Mouse (Mus musculus) heart, embryonic 12.5 days (tissue): ENCODE measurements at regions not wholly inside any gene's neighbourhood (a gene's known extent, or its start where the extent isn't known, plus 50 kb on each side); places are given as distances from the start of the nearest gene placed in this dataset.
"Not testable (repeated sequence)": the region's sequence is repeated elsewhere in the genome, so short reads cannot be mapped to it uniquely, and the experiment has no call there.

Source experiments
- ATAC-seq: fragments of 200-750 bp; cut with Nextera tagmentation; 2 replicates; pipeline ENCODE4 v1.8.0; 2017; ENCODE audit warnings: moderate TSS enrichment, moderate library complexity; ENCODE audit not compliant: insufficient number of reproducible peaks, low FRiP score
- H3K27ac ChIP-seq: fragments of 300-500 bp; sonication (generic); 2 replicates; pipeline ENCODE4 v1.5.1; 2016; ENCODE audit warnings: mild to moderate bottlenecking, moderate library complexity; ENCODE audit not compliant: poor library complexity, severe bottlenecking
- H3K27me3 ChIP-seq: fragments of 300-500 bp; sonication (generic); replicated peaks from 2 replicates; pipeline ENCODE4 v1.6.1; 2016; ENCODE audit warnings: mild to moderate bottlenecking, moderate library complexity
- H3K36me3 ChIP-seq: fragments of 300-500 bp; sonication (generic); 2 replicates; pipeline ENCODE4 v1.6.1; 2016; ENCODE audit warnings: mild to moderate bottlenecking, moderate library complexity
- H3K4me1 ChIP-seq: fragments of 300-500 bp; sonication (generic); replicated peaks from 2 replicates; pipeline ENCODE4 v1.6.1; 2016; ENCODE audit warnings: mild to moderate bottlenecking
- H3K4me2 ChIP-seq: fragments of 300-500 bp; sonication (generic); 2 replicates; pipeline ENCODE4 v1.6.1; 2016; ENCODE audit warnings: mild to moderate bottlenecking, moderate library complexity
- H3K4me3 ChIP-seq: fragments of 300-500 bp; sonication (generic); 2 replicates; pipeline ENCODE4 v1.5.1; 2016; ENCODE audit warnings: mild to moderate bottlenecking
- H3K9ac ChIP-seq: fragments of 300-500 bp; sonication (generic); 2 replicates; pipeline ENCODE4 v1.6.1; 2016; ENCODE audit warnings: mild to moderate bottlenecking, moderate library complexity
- H3K9me3 ChIP-seq: fragments of 300-500 bp; sonication (generic); replicated peaks from 2 replicates; pipeline ENCODE4 v1.6.1; 2016; ENCODE audit warnings: mild to moderate bottlenecking, moderate library complexity
- WGBS: fragments of 180-500 bp; shearing (Covaris S2); methylation state at CpG from one replicate; pipeline ENCODE4 v1.1.7; 2016; 5-methylcytosine and 5-hydroxymethylcytosine counted together

DNA sequence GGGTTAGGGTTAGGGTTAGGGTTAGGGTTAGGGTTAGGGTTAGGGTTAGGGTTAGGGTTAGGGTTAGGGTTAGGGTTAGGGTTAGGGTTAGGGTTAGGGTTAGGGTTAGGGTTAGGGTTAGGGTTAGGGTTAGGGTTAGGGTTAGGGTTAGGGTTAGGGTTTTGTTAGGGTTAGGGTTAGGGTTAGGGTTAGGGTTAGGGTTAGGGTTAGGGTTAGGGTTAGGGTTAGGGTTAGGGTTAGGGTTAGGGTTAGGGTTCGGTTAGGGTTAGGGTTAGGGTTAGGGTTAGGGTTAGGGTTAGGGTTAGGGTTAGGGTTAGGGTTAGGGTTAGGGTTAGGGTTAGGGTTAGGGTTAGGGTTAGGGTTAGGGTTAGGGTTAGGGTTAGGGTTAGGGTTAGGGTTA lies 124.7 kb upstream of the Fgf14 start:
- H3K27me3 ChIP-seq, H3K9me3 ChIP-seq, H3K4me2 ChIP-seq, H3K36me3 ChIP-seq, H3K4me3 ChIP-seq, H3K4me1 ChIP-seq, H3K9ac ChIP-seq, H3K27ac ChIP-seq, ATAC-seq: not testable (repeated sequence)
- WGBS, result 0% methylated on average over 1 of the region's 1 CpGs

DNA sequence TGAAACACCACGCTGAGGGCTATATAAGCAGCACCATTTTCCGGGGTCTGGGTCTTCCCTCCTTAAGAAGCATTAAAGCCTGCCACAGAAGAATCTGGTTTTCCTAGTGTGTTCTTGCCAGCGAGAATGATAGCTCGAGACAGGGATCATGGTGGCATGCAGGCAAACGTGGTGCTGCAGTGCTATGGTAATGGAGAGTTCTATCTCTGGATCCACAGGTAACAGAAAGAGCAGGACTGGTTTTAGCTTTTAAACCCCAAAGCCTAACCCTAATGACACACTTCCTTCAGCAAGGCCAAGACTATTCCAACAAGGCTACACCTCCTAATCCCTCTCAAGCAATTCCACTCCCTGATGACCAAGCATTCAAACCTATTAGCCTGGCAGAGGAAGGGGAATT lies 123.5 kb upstream of the Fgf14 start:
- Histone ChIP-seq H3K36me3 (no peaks in the 10 kb centered on the region), H3K4me3 (no peak overlapping the region), H3K4me1 (no peaks in the 10 kb centered on the region), H3K27ac (no peak overlapping the region), H3K9ac (no peak overlapping the region), H3K9me3 (0 out of 2 replicates have a peak, but pooled peaks cover 4% of the 10 kb centered on the region), H3K4me2 (no peak overlapping the region), H3K27me3 (no peaks in the 10 kb centered on the region)
- WGBS, result 85% methylated on average over 5 of the region's 5 CpGs
- ATAC-seq, result no peak

DNA sequence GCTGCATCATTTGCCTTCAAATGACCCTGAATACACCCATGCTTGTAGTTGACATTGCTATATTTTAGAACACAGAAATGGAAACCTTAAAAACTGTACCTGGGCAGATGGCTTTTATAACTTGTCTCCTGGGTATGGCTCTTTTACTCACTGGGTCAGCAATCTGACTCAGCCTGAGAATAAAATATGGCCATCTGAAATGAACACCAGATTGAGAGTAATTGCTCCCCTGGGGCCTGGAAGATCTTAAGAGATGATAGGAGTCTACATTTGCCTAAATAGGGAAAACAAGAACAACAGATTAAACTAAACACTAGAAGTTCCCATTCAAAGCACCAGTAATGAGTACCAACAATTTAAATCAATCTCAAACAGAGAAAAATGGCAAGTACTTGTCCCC lies 98.5 kb upstream of the Fgf14 start:
- Histone ChIP-seq H3K9me3 (no peaks in the 10 kb centered on the region), H3K27me3 (no peaks in the 10 kb centered on the region), H3K9ac (no peak overlapping the region), H3K4me1 (no peaks in the 10 kb centered on the region), H3K36me3 (no peaks in the 10 kb centered on the region), H3K4me2 (no peak overlapping the region), H3K4me3 (no peak overlapping the region), H3K27ac (no peak overlapping the region)
- no peak for ATAC-seq

- Histone ChIP-seq H3K4me3 (no peak overlapping the region), H3K27ac (no peak overlapping the region)
- 61% methylated on average over 3 of the region's 3 CpGs for WGBS
Observed at GRCm38 (mm10) chr14:124767996-124768395, 91.1 kb upstream of the Fgf14 start.

GRCm38 (mm10) chr14:124767234-124767633 lies 90.3 kb upstream of the Fgf14 start:
- no peak overlapping the region for H3K4me2 ChIP-seq
- ATAC-seq, result no peak
- no peak overlapping the region for H3K27ac ChIP-seq
- H3K9ac ChIP-seq, result no peak overlapping the region
- H3K27me3 ChIP-seq, result no peaks in the 10 kb centered on the region
- WGBS, result 59% methylated on average over 2 of the region's 2 CpGs
- H3K36me3 ChIP-seq, result no peaks in the 10 kb centered on the region
- no peak overlapping the region for H3K4me3 ChIP-seq
- H3K4me1 ChIP-seq, result no peaks in the 10 kb centered on the region
- no peaks in the 10 kb centered on the region for H3K9me3 ChIP-seq

More at GRCm38 (mm10) chr14:124767996-124768395, 91.1 kb upstream of the Fgf14 start:
- Histone ChIP-seq H3K36me3 (no peaks in the 10 kb centered on the region), H3K9me3 (no peaks in the 10 kb centered on the region), H3K9ac (no peak overlapping the region), H3K4me2 (no peak overlapping the region), H3K27me3 (no peaks in the 10 kb centered on the region), H3K4me1 (no peaks in the 10 kb centered on the region)
- no peak for ATAC-seq

- peaks cover 3% of the 10 kb centered on the region; the same call in 1 of the 2 replicates for H3K4me1 ChIP-seq
- H3K4me2 ChIP-seq, result peak overlapping the region; percentile 12; the same call in 1 of the 2 replicates
- H3K27ac ChIP-seq, result peak overlapping the region; percentile 79
- 15% methylated on average over 2 of the region's 2 CpGs for WGBS
- no peaks in the 10 kb centered on the region for H3K27me3 ChIP-seq
- no peak overlapping the region for H3K4me3 ChIP-seq
- no peak overlapping the region for H3K9ac ChIP-seq
- H3K36me3 ChIP-seq, result no peaks in the 10 kb centered on the region
- 0 out of 2 replicates have a peak, but pooled peaks cover 2% of the 10 kb centered on the region for H3K9me3 ChIP-seq
- ATAC-seq, result peak; percentile 80
Observed at GRCm38 (mm10) chr14:124742491-124742890, 65.6 kb upstream of the Fgf14 start.
